Mouse (Mus musculus) mesoderm, embryonic 11.5 days (tissue): ENCODE results near the gene Zbtb48.

ENCODE experiments used
- DNase-seq: peaks from one replicate; pipeline ENCODE4 v3.0.0-alpha.2; 2012; ENCODE audit warnings: low read depth, low spot score

Gene Zbtb48

GRCm38 (mm10) chr4:152001335-152001734 is 26.1 kb downstream of the Zbtb48 start:
- no peak for DNase-seq

- no peak for DNase-seq
These were observed 26.6 kb downstream of the Zbtb48 start for GRCm38 (mm10) chr4:152000906-152001305.

- DNase-seq = no peak
These were observed 28.0 kb downstream of the Zbtb48 start for GRCm38 (mm10) chr4:151999481-151999880.

GRCm38 (mm10) chr4:151997701-151998100 is 29.8 kb downstream of the Zbtb48 start:
- no peak for DNase-seq

- no peak for DNase-seq
These were observed 30.6 kb downstream of the Zbtb48 start for GRCm38 (mm10) chr4:151996951-151997222.

GRCm38 (mm10) chr4:151996173-151996950 is 31.1 kb downstream of the Zbtb48 start, which contains the start of gene Phf13:
TSS of gene Phf13 (minus strand) at chr4:151996258.
- peak; percentile 100 for DNase-seq

GRCm38 (mm10) chr4:151995371-151996172 is 31.9 kb downstream of the Zbtb48 start:
- no peak for DNase-seq

GRCm38 (mm10) chr4:151994228-151995171 is 33.0 kb downstream of the Zbtb48 start:
- no peak for DNase-seq

GRCm38 (mm10) chr4:151993035-151993434 is 34.4 kb downstream of the Zbtb48 start:
- DNase-seq = no peak

GRCm38 (mm10) chr4:151992091-151992490 is 35.4 kb downstream of the Zbtb48 start:
- DNase-seq = no peak

- DNase-seq = no peak
These were observed 38.4 kb downstream of the Zbtb48 start for GRCm38 (mm10) chr4:151989110-151989488.

- peak; percentile 66 for DNase-seq
These were observed 38.9 kb downstream of the Zbtb48 start, which contains the start of gene Thap3 for GRCm38 (mm10) chr4:151988342-151989109. TSS of gene Thap3 (minus strand) at chr4:151988997.

GRCm38 (mm10) chr4:151988014-151988341 is 39.5 kb downstream of the Zbtb48 start:
- no peak for DNase-seq

GRCm38 (mm10) chr4:151986650-151987049 is 40.8 kb downstream of the Zbtb48 start:
- DNase-seq = no peak

GRCm38 (mm10) chr4:151985886-151986285 is 41.6 kb downstream of the Zbtb48 start:
- DNase-seq = no peak

GRCm38 (mm10) chr4:151983560-151983959 is 43.9 kb downstream of the Zbtb48 start:
- peak; percentile 36 for DNase-seq

GRCm38 (mm10) chr4:151983043-151983442 is 44.4 kb downstream of the Zbtb48 start:
- no peak for DNase-seq

GRCm38 (mm10) chr4:151981363-151981762 is 46.1 kb downstream of the Zbtb48 start:
- DNase-seq = peak; percentile 83

- no peak for DNase-seq
These were observed 46.8 kb downstream of the Zbtb48 start for GRCm38 (mm10) chr4:151980699-151981098.

- DNase-seq = peak; percentile 79
These were observed 49.7 kb downstream of the Zbtb48 start for GRCm38 (mm10) chr4:151977748-151978147.

- peak; percentile 53 for DNase-seq
These were observed 52.0 kb downstream of the Zbtb48 start for GRCm38 (mm10) chr4:151975441-151975840.
